In the genomic region with DNA sequence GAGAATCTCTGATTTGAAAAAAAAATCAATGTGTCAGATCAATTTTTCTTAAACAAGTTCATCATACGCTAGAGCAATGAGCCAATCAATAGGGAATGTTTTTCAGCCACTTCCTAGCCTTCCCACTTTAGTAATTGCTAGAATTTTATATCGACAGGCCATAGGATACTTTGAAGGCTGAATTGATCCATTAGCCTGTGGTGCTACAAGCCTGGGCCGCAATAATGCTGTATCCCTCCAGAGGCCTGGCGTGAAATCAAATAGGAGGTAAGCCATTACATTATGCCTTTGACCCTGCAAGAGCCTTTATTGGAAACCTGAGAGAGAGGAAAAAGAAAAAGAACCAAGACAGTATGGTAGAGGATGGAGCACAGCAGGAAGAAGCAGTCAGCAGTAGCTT, we compare ENCODE assay signal across 32 mouse cellular contexts. TPM values are rescaled to one million over a fixed set of nuclear protein-coding genes. Genes with fewer than 3 reads are reported as not detected.
DNase-seq lines count a peak whose midpoint lies in the region; ATAC-seq and TF ChIP-seq lines count a peak whose summit lies in the region.
"Had no signal": no experiment of that assay in that cellular context is flagged by ENCODE, and none has a peak within 500 bp of the region (broad histone marks: within the 10 kb centered on the region; RNA-seq: fewer than 3 reads in every experiment).

No protein-coding gene starts in this region.

- no peaks in the 10 kb centered on the region for H3K27me3 ChIP-seq in hindbrain, embryonic 11.5 days (ENCODE audit: control insufficient read depth, insufficient read depth, low read length)
- no peaks in the 10 kb centered on the region for H3K27me3 ChIP-seq in hindbrain, postnatal 0 days (ENCODE audit: insufficient read depth, low read length)
- no peaks in the 10 kb centered on the region for H3K27me3 ChIP-seq in midbrain, embryonic 11.5 days (ENCODE audit: control insufficient read depth, insufficient read depth, low read length)
- no peaks in the 10 kb centered on the region for H3K27me3 ChIP-seq in midbrain, embryonic 10.5 days (ENCODE audit: low read depth, poor library complexity, severe bottlenecking)
- no peaks in the 10 kb centered on the region for H3K27me3 ChIP-seq in midbrain, embryonic 13.5 days
- no peaks in the 10 kb centered on the region for H3K27me3 ChIP-seq in midbrain, embryonic 15.5 days (replicated peaks)
- H3K27me3 ChIP-seq: hindbrain, embryonic 15.5 days had no signal

- ATAC-seq in hindbrain, embryonic 11.5 days (ENCODE audit: low FRiP score), result peak; percentile 49; the same call in 1 of the 2 replicates
- no peak for ATAC-seq in hindbrain, postnatal 0 days
- peak; percentile 75; the same call in 1 of the 2 replicates for ATAC-seq in midbrain, embryonic 11.5 days (ENCODE audit: low FRiP score)
- ATAC-seq in midbrain, embryonic 13.5 days, result peak; percentile 71; the same call in 1 of the 2 replicates
- ATAC-seq in midbrain, embryonic 15.5 days (replicated peaks), result 0 out of 2 replicates have a peak, but pooled peaks have one; percentile 48
- ATAC-seq: activated CD4-positive, CD25-positive, alpha-beta regulatory T cell, adult 4 months; CD4-positive, CD25-positive, alpha-beta regulatory T cell, adult 4 months; forebrain, postnatal 0 days had no signal

- DNase-seq in hindbrain, embryonic 11.5 days (ENCODE audit: low spot score), result no peak
- DNase-seq in hindbrain, postnatal 0 days (ENCODE audit: low spot score), result no peak
- DNase-seq in midbrain, embryonic 11.5 days (ENCODE audit: low spot score, missing footprints), result no peak
- no peak for DNase-seq in midbrain, embryonic 10.5 days (ENCODE audit: low spot score)
- no peak for DNase-seq in left cerebral cortex, adult 11 months (ENCODE audit: low spot score)
- DNase-seq in layer of hippocampus, adult 11-12 months (ENCODE audit: low spot score), result no peak
- DNase-seq: adrenal gland, adult 8-10 months; adrenal gland, postnatal 25 days; cerebellum, adult 18-20 months; cerebellum, adult 9-10 months; cerebellum, postnatal 14 days; forebrain, postnatal 0 days; gastrocnemius, adult 2 months; gastrocnemius, postnatal 14 days; heart, adult 11 months had no signal

- no peak for TF ChIP-seq CTCF in hindbrain, postnatal 0 days (IDR thresholded peaks at IDR 0.05; ENCODE audit: low read depth)

- no peaks in the 10 kb centered on the region for H3K4me1 ChIP-seq in hindbrain, embryonic 11.5 days (replicated peaks; ENCODE audit: control insufficient read depth, insufficient read depth, low read length)
- H3K4me1 ChIP-seq in hindbrain, postnatal 0 days (ENCODE audit: insufficient read depth, low read length), result no peaks in the 10 kb centered on the region
- H3K4me1 ChIP-seq in midbrain, embryonic 11.5 days (ENCODE audit: control insufficient read depth, insufficient read depth, low read length), result no peaks in the 10 kb centered on the region
- peaks cover 3% of the 10 kb centered on the region; the same call in 1 of the 2 replicates for H3K4me1 ChIP-seq in midbrain, embryonic 10.5 days
- H3K4me1 ChIP-seq in midbrain, embryonic 13.5 days (replicated peaks), result peaks cover 9% of the 10 kb centered on the region
- H3K4me1 ChIP-seq in midbrain, embryonic 15.5 days, result no peaks in the 10 kb centered on the region; the same call in 1 of the 2 replicates

- H3K4me3 ChIP-seq in hindbrain, embryonic 11.5 days (ENCODE audit: low read depth, low read length), result no peak overlapping the region
- no peak overlapping the region for H3K4me3 ChIP-seq in hindbrain, postnatal 0 days (ENCODE audit: low read length)
- H3K4me3 ChIP-seq in midbrain, embryonic 11.5 days (ENCODE audit: low read depth, low read length), result no peak overlapping the region
- H3K4me3 ChIP-seq in midbrain, embryonic 10.5 days, result no peak overlapping the region
- H3K4me3 ChIP-seq in midbrain, embryonic 13.5 days (replicated peaks), result no peak overlapping the region
- H3K4me3 ChIP-seq in midbrain, embryonic 15.5 days, result no peak overlapping the region
- H3K4me3 ChIP-seq: forebrain, embryonic 10.5 days; gastrocnemius, adult 2 months; hindbrain, embryonic 15.5 days had no signal

- no peaks in the 10 kb centered on the region for H3K36me3 ChIP-seq in hindbrain, embryonic 11.5 days (ENCODE audit: control insufficient read depth, insufficient read depth, low read length)
- no peaks in the 10 kb centered on the region for H3K36me3 ChIP-seq in hindbrain, postnatal 0 days (ENCODE audit: insufficient read depth, low read length)
- H3K36me3 ChIP-seq in midbrain, embryonic 11.5 days (ENCODE audit: control insufficient read depth, insufficient read depth, low read length), result no peaks in the 10 kb centered on the region
- H3K36me3 ChIP-seq in midbrain, embryonic 10.5 days, result no peaks in the 10 kb centered on the region
- no peaks in the 10 kb centered on the region for H3K36me3 ChIP-seq in midbrain, embryonic 13.5 days
- no peaks in the 10 kb centered on the region for H3K36me3 ChIP-seq in midbrain, embryonic 15.5 days (replicated peaks)
- H3K36me3 ChIP-seq: forebrain, embryonic 10.5 days; hindbrain, embryonic 15.5 days had no signal

- H3K4me2 ChIP-seq in hindbrain, embryonic 11.5 days (replicated peaks; ENCODE audit: low read depth, low read length), result no peak overlapping the region
- H3K4me2 ChIP-seq in hindbrain, postnatal 0 days (ENCODE audit: low read depth, low read length), result no peak overlapping the region
- no peak overlapping the region for H3K4me2 ChIP-seq in midbrain, embryonic 11.5 days
- H3K4me2 ChIP-seq in midbrain, embryonic 13.5 days (replicated peaks), result no peak overlapping the region
- no peak overlapping the region for H3K4me2 ChIP-seq in midbrain, embryonic 15.5 days
- H3K4me2 ChIP-seq: heart, embryonic 11.5 days; hindbrain, embryonic 15.5 days had no signal

- H3K9me3 ChIP-seq in hindbrain, embryonic 11.5 days (ENCODE audit: control insufficient read depth, low read length), result no peaks in the 10 kb centered on the region
- no peaks in the 10 kb centered on the region for H3K9me3 ChIP-seq in hindbrain, postnatal 0 days (ENCODE audit: low read length)
- no peaks in the 10 kb centered on the region for H3K9me3 ChIP-seq in midbrain, embryonic 11.5 days (ENCODE audit: control insufficient read depth, low read length)
- H3K9me3 ChIP-seq in midbrain, embryonic 10.5 days (replicated peaks), result no peaks in the 10 kb centered on the region
- no peaks in the 10 kb centered on the region for H3K9me3 ChIP-seq in midbrain, embryonic 13.5 days
- H3K9me3 ChIP-seq in midbrain, embryonic 15.5 days, result no peaks in the 10 kb centered on the region
- H3K9me3 ChIP-seq: forebrain, embryonic 10.5 days; hindbrain, embryonic 15.5 days had no signal

- WGBS in hindbrain, embryonic 11.5 days, result 75% methylated on average over 4 of the region's 4 CpGs
- 84% methylated on average over 4 of the region's 4 CpGs for WGBS in hindbrain, postnatal 0 days
- WGBS in midbrain, embryonic 11.5 days, result 69% methylated on average over 4 of the region's 4 CpGs
- WGBS in midbrain, embryonic 10.5 days, result 87% methylated on average over 4 of the region's 4 CpGs
- WGBS in midbrain, embryonic 13.5 days, result 74% methylated on average over 4 of the region's 4 CpGs
- 68% methylated on average over 4 of the region's 4 CpGs for WGBS in midbrain, embryonic 15.5 days

- H3K9ac ChIP-seq in hindbrain, embryonic 11.5 days (ENCODE audit: low read depth, low read length), result no peak overlapping the region
- no peak overlapping the region for H3K9ac ChIP-seq in hindbrain, postnatal 0 days (replicated peaks; ENCODE audit: low read length)
- H3K9ac ChIP-seq in midbrain, embryonic 11.5 days (ENCODE audit: low read length), result no peak overlapping the region
- no peak overlapping the region for H3K9ac ChIP-seq in midbrain, embryonic 13.5 days (replicated peaks)
- no peak overlapping the region for H3K9ac ChIP-seq in midbrain, embryonic 15.5 days
- H3K9ac ChIP-seq: forebrain, postnatal 0 days; hindbrain, embryonic 15.5 days had no signal

- H3K27ac ChIP-seq in hindbrain, embryonic 11.5 days (ENCODE audit: low read depth, low read length), result 0 out of 2 replicates have a peak overlapping the region, but pooled peaks have one; percentile 56
- H3K27ac ChIP-seq in hindbrain, postnatal 0 days, result no peak overlapping the region
- no peak overlapping the region for H3K27ac ChIP-seq in midbrain, embryonic 11.5 days (ENCODE audit: low read depth, low read length)
- H3K27ac ChIP-seq in midbrain, embryonic 10.5 days (replicated peaks), result no peak overlapping the region
- no peak overlapping the region for H3K27ac ChIP-seq in midbrain, embryonic 13.5 days
- H3K27ac ChIP-seq in midbrain, embryonic 15.5 days, result no peak overlapping the region
- H3K27ac ChIP-seq: forebrain, embryonic 10.5 days; gastrocnemius, adult 2 months; hindbrain, embryonic 15.5 days had no signal

RNA-seq across cellular contexts. Expression of gene Gm11232, which starts 53.7 kb away (rescaled TPM):
- polyA plus RNA-seq in hindbrain, embryonic 11.5 days (2014; fragmentation: Nextera tagmentation; extraction: Ambion mirVana), result not detected in 2 replicates
- 0.79 TPM in 1 of 2 replicates, not detected in the other for total RNA-seq in hindbrain, postnatal 0 days (2014; rRNA removed)
- polyA plus RNA-seq in hindbrain, postnatal 0 days (2015; fragmentation: Nextera tagmentation; extraction: Ambion mirVana), result not detected in 2 replicates
- 0.10 TPM in 1 of 2 replicates, not detected in the other for polyA plus RNA-seq in midbrain, embryonic 11.5 days (2014; fragmentation: Nextera tagmentation; extraction: Ambion mirVana)
- not detected in 2 replicates for polyA plus RNA-seq in midbrain, embryonic 10.5 days (2016; fragmentation: Nextera tagmentation; extraction: Ambion mirVana)
- polyA plus RNA-seq in midbrain, embryonic 13.5 days (2015; fragmentation: Nextera tagmentation; extraction: Ambion mirVana), result not detected in 2 replicates
- not detected in 2 replicates for polyA plus RNA-seq in midbrain, embryonic 15.5 days (2015; fragmentation: Nextera tagmentation; extraction: Ambion mirVana)
- total RNA-seq: adrenal gland, adult 8-10 months; adrenal gland, postnatal 25 days; gastrocnemius, adult 2 months; gastrocnemius, postnatal 14 days; gastrocnemius, postnatal 4 days; heart, adult 8-10 months; heart, postnatal 25 days; hematopoietic stem cell, adult 5-6 weeks; MEL had no signal
- polyA plus RNA-seq: activated CD4-positive, CD25-positive, alpha-beta regulatory T cell, adult 4 months; C2C12; CD4-positive, CD25-positive, alpha-beta regulatory T cell, adult 4 months; embryonic facial prominence, embryonic 14.5 days; forebrain, embryonic 10.5 days; forebrain, postnatal 0 days; frontal cortex, adult 2 months; heart, embryonic 14.5 days; heart, postnatal 0 days; hindbrain, embryonic 15.5 days had no signal
